Mouse (Mus musculus) embryo, embryonic 10.5 days (tissue): ENCODE results near the gene Rtf2.

Experiments used
- DNase-seq: peaks from one replicate; pipeline ENCODE4 v3.0.0-alpha.2; 2015; ENCODE audit warnings: low spot score

Rtf2 gene

DNA sequence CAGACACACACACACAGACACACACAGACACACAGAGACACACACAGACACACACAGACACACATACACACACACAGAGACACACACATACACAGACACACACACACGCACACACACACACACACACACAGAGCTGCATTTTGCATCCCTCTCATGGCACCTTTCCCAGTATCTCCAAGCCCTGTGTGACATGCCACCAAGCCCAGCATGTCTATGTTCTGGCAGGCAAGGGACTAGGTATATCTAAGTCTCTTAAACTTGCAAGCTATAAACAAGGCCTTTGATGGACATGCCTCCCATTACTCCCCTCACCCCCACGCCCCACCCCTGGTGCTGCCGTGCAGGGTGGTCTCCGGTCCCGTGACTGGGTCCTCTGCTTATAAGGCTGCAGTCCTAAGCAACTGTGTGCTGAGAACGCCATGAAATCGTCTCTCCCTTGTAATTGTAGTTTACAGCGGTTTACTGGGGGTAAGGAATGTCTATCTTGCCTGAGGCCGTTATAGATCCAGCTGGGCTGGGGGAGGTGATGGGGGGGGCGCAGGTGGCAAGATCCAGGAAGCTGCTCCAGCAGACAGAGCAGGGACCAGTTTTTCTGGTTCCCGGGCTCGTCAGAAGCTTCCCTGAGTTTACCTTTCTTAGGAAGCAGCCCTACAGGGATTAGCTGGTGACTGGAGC is 44.5 kb downstream of the Rtf2 start:
- peak; percentile 32 for DNase-seq

DNA sequence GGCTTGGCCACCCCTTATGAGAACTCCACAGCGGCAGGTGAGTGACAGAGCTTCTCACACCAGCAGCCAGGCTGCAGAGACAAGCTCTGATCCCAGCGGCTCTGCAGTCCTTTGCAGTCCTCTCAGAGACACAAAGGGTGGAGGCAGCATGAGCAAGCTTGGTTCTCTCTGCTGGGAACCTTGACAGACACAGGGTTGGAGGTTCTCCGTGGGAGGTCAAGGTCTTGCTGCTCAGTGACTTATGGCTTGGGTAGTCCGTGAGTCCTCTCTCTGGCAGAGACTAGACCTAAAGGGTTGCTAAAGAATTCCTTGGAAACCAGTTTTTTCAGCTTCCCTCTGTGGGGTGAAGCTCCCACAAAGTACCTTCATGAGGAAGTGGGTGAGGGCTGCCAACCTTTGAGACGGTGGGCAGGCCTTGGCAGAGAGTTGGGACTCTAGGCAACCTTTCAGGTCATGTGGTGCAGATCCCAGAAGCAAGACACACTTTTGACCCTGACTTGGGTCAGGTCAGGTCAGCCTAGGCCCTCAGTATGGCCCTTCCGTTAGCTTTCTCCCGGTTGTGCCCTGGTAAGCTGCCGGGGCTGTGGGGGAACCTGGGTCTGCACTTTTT is 56.5 kb downstream of the Rtf2 start:
- no peak for DNase-seq

DNA sequence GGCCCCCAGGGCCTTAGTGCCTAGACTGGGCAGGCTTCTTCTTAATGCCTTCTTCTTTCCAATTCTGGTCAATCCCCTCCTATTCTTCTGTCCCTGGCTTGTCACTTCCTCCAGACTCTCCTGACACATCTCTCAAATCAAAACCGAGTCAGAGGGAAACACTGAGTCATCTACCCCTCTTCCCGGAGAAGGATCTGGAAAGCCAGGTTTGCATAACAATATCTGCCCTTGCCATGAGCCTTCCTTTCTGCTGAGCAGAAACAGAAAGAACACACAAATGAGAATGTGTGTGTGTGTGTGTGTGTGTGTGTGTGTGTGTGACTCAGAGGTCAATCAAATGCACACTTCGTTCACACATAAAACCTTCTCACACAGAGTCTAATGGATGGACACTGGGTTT is 58.5 kb downstream of the Rtf2 start:
- no peak for DNase-seq

DNA sequence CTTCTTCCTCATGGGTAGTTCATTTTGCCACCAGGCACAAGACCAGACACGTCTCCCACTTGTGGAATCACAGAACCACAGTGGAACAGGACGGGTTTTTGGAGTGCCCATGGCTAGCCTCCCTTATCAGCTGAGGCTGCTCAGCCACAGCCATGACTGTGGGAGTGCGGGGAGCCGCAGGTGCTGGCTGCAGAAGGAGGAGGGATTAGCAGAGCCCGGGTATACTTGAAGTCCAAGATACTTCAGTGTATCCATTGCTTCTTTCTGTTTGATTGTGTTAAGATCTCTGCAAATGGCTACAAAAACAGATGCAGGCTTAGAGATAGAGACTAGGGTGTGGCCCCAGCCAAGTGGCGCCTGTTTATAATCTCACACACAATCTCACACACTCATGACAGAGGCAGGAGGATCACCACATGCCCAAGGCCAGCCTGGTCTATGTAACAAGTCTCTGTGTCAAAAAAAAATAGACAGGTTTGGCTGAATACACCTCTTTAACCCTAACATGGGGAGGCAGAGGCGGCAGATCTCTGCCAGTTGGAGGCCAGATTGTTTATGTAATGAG is 60.5 kb downstream of the Rtf2 start:
- DNase-seq: no peak

DNA sequence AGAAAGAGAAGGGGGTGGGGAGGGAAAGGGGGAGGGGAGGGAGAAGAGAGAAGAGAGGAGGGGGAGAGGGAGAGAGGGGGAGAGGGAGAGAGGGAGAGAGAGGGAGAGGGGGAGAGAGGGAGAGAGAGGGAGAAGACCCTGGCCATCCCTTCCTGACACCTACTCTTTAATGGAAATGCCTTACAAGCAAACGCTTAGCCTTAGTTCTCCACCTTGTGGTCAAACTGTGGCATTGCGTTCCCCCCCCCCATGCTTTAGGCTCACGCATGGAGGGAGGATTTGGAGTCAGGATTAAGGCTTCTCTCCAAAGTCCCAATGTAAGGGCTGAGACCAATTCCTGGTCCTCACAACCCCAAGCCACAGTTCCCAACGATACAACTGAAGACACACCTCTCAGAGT is 61.0 kb downstream of the Rtf2 start:
- DNase-seq: peak; percentile 86

DNA sequence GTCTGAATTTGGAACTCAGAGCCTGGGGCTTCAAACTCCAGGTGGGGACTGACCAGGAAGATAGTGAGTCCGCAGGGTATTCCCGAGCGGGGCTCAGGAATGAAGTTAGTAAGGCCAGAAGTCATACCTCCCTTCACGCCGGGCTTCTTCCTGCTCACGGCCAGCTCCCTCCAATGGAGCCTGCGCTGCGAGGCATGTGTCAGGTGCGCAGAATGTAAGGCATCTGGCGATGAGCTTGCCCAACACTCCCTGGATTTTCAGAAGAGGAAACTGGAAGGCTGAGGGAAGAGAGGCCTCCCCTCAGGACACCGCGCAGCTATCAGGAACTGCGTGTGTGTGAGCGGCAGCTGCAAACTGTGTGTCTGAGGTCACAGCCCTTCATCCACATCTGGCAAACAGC is 61.8 kb downstream of the Rtf2 start:
- no peak for DNase-seq

DNA sequence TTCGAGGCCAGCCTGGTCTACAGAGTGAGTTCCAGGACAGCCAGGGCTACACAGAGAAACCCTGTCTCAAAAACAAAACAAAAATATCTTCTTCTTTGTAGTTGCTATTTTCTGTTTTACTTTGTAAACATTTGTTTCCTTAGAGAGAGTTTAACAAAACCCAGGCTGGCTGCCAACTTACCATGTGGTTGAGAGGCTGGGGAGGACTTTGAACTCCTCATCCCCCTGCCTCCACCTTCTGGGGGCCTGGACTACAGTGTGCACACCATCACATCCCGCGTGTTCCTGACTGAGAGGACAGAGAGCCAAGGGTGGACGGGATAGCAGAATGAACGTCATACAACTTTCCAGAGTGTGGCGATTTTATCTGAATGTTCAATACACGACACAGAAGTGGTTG is 65.8 kb downstream of the Rtf2 start:
- DNase-seq: no peak

DNA sequence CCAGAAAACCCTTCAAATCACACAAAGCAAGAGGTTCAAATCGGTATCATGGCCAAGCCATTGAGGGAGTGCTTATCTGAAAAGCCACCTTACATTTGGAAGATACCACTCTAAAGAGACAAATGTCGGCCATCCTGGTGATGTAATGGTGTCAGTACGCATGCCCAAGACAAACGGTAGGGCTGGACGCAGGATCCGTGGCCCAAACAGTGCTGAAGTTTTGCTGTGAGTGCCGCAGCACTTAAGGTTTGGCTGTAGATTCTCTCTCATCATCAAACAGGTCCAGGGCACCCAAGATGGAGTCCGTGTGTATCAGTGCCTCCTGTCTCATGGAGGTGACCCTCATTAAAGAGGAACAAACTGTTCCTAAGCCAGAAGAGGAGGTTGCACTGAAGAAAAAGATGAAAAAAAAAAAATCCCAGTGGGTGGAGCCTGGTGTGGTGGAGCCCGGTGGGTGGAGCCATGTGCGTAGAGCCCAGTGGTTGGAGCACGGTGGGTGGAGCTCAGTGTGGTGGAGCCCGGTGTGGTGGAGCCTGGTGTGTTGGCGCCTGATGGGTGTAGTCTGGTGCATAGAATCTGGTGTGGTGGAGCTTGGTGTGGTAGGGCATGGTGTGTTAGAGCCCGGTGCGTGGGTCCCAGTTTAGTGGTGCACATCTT is 69.8 kb downstream of the Rtf2 start:
- no peak for DNase-seq

DNA sequence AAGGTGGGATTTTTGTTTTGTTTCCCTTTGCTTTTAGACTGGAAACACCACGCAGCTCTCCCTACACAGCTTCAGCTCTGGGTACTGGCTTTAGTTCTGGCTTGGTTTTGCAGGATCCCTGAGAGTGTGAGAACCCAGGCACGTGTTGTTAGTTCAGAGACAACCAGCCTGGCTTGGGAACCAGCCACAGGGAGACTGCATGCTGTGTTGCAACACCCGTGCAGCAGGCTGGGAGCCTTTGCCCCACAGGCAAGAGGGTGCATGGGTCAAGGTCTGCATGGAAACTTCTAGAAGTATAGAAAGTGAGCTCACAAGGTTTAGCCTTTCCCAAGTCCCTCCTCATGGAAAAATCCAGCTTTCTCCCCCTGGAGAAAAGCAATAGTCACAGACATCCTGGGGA is 70.5 kb downstream of the Rtf2 start:
- DNase-seq: no peak

DNA sequence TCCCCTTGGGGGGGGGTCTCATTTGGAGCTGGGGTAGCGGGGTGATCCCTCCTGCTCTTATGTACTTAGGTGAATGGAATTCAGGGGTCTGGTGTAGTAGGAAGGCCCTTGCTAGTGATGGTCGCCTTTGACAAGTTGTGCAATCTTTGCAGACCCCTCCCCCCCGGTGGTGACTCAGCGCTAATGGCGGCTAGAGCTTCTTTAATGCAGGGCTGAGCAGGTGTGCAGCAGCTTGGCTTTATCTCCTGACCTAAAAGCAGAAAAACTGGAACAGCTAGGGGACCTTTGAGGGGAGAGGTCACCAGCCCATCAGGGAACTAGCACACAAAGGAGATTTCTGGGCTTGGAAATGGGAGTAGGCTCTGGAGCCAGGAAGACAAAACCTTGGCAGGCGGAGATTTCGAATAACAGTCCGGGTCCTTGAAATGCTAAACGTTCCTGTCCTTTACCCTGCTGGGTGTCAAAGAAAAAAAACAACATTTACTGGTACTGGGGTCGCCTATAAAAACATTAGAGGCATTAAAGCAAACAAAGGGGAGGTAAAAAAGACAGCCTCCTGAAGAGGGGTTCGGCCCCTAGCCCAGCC is 76.1 kb downstream of the Rtf2 start:
- DNase-seq: no peak
